Mouse (Mus musculus) monocyte, adult 5-6 weeks (primary cell): ENCODE data around the gene Sept9. TPM values are rescaled to one million over a fixed set of nuclear protein-coding genes. Genes with fewer than 3 reads are reported as not detected.

Experiments used
- ATAC-seq: fragments of 153-309, 156-312 bp; replicated peaks from 2 replicates; pipeline ENCODE4 v1.8.0; 2017; ENCODE audit warnings: mild to moderate bottlenecking; ENCODE audit not compliant: low TSS enrichment, insufficient number of reproducible peaks, severe bottlenecking, poor library complexity, low FRiP score
- total RNA-seq: library from RNA; stranded (forward); fragments of 200-1000, 200-491, 200-594 nt; gene quantifications from 3 replicates; pipeline ENCODE4 v1.2.3, GENCODE M21; 2017

The Sept9 gene
- total RNA-seq, 1 experiment from 2014 or later = 271 TPM

DNA sequence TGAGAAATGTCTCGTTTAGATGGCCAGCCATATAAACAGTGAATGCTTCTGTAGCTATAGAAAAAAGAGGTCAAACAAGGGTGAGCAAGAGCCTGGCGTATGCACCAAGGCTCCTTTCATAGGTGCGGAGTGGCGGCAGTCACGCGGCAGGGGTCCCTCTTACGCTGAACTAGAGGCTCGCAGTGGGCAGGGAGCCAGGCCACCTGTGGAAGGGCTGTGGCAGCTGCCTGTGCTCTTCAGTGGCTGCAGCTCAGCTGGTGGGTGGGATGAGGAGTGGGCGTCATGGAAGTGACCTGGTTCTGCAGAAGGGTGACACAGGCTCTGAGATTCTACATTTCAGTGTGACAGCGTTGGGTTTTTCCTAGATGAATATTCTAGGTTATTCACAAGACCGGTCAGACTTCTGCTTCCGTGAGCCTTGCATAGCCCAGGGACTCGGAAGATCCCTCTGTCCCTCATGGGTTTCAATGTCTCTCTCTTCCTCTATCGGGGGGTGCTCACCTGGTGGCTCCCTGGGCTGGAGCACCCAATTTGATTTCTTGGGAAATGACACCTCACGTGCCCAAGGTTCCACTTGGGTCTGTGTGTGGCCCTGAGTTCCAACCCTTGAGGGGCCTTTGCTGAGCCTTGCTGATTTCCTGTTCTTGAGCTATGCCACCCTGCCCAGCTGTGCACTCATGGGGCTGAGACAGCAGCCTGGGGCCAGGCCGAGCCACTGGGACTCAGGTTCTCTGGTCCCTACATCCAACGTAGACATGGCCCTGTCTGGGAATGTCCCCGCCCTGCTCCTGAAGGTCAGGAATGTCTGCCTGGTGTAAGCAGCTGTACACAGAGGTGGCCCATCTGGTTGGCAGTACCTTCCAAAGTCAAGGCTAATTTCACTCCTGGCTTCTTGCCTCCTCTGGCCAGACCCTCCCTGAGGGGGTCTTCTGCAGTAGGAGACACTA is 55.0 kb downstream of the Sept9 start:
- ATAC-seq = no peak

DNA sequence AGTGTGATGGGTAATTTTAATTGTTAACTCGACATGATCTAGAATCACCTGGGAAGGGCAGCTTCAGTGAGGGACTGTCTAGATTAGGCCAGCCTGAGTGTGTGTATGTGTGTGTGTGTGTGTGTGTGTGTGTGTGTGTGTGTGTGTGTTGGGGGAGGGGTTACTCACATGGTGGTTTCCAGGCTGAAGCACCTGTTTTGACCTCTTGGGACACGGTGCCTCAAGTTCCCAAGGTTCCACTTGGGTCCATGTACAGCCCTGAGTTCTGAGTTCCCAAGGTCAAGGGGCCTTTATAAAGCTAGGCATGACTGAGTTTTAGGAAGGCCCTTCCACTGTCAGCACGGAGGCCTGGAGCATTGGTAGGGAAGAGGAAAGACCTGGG is 55.6 kb downstream of the Sept9 start:
- ATAC-seq = no peak

GRCm38 (mm10) chr11:117256088-117256487 is 56.6 kb downstream of the Sept9 start:
- ATAC-seq = no peak

- ATAC-seq = no peak
Observed at GRCm38 (mm10) chr11:117256840-117257239, 57.4 kb downstream of the Sept9 start.

DNA sequence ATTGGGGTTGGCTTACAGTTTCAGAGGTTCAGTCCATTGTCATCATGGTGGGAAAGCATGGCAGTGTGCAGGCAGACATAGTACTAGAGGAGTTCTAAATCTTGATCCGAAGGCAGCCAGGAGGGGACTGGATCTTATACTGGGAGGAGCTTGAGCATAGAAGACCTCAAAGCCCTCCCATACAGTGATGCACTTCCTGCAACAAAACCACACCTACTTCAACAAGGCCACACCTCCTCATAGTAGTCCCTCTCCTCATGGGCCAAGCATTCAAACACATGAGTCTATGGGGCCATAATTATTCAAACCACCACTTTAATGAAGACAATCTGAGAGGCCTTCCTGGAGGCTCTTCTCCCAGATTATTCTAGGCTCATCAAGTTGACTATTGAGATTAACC is 57.8 kb downstream of the Sept9 start:
- no peak for ATAC-seq

DNA sequence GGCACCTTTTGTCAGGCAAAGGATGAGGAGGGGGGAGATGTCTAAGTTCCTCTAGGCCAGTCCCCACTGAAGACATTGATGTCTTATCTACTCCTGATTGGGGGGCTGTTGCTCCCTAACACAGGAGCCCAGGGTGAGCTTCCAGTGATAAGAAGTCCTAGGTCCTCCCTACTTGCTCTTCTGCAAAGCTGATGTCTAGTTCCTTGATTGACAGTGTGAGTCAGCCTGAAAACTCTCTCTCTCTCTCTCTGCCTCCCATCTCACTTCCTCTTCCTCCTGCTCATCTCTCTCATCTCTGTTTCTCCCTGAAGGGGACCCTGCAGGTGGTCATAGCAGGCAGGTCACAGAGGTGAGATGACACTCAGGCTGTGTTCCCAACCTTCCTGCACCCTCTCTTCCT is 58.4 kb downstream of the Sept9 start:
- 0 out of 2 replicates have a peak, but pooled peaks have one; percentile 24 for ATAC-seq

DNA sequence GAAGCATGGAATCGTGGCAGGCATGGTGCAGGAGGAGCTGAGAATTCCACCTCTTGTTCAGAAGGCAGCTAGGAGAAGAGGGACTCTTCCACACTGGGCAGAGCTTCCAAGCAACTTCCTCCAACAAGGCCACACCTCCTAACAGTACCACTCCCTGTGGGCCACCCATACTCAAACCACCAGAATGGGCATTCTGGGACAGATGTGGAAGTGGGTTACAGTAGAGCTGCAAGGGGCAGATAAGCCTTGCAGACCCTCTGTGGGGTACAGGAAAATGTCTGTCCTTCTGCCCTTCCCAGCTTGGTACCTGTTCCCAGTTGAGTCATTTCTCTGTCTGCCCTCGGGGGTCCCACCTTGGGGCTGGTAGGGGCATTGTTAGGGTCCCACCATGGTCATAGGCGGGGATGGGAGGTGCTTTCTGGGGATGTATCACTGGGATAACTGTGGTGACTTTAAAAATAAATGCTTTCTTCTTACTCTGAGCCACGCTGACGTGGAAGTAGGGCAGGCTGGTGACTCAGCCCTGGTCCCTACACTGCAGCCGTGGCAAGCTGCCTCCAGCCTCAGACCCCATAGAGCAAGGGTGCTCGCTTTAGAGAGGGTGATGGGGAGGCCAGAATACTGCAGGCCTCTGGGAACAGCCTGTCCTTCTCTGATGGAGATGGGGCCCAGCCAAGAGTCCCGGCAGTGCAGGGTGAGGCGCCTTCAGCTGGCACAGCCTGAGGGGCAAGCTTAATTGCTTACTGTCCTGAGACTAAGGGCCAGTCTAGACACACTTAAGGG is 59.9 kb downstream of the Sept9 start:
- no peak for ATAC-seq

DNA sequence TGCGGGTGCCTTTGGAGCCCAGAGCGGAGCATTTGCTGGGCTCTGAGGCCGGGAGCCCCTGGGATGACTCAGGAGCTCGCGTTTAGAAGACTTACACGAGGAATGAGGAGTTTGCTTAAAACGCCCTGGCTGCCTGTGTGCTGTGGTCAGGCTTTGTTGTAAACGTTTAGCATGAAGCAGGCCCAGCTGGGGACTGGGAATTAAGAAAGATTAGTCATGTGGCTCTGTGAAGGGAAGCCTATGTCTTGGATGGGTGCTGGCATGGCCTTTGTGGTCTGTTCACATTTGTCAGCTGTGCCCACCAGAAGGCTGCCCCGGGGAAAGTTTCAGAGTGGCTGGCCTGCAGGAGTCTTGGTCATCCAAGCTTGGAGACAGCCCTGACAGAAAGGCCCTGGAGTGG is 61.2 kb downstream of the Sept9 start:
- no peak for ATAC-seq

GRCm38 (mm10) chr11:117263096-117263808 is 63.8 kb downstream of the Sept9 start:
- ATAC-seq = no peak

GRCm38 (mm10) chr11:117264162-117265021 is 64.9 kb downstream of the Sept9 start:
- ATAC-seq = no peak

DNA sequence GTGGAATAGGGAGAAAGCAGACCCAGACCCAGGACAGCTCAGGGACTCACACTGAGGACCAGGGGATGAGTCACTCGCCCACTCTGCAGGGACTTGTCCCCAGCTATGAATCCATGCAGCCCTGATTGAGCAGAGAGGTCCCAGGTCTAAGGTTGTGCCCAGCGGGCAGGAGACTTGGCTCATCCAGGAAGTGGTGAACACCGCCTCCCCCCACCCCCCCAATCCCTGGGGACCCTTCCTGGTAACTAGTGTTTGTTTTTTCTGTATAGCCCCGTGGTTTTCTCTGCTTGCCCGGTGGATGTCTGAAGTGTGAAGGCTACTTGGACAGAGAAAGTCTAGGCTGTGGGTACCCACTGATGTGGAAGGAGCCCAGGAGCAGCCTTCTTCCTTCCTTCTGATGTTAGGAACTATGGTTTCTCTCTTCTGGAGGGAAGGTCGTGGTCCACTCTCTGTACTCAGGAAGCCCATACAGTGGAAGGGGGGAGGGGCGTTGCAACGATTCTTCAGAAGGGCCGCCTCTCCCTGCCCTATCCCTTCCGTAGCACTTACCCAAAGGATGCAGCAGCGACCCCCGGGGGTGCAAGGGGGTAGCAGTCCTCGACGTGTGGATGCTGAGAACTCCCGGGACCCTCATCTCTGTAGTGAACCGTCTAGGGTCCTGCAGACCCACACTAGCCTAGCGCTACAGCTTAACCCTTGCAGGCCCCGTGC is 66.0 kb downstream of the Sept9 start:
- no peak for ATAC-seq

DNA sequence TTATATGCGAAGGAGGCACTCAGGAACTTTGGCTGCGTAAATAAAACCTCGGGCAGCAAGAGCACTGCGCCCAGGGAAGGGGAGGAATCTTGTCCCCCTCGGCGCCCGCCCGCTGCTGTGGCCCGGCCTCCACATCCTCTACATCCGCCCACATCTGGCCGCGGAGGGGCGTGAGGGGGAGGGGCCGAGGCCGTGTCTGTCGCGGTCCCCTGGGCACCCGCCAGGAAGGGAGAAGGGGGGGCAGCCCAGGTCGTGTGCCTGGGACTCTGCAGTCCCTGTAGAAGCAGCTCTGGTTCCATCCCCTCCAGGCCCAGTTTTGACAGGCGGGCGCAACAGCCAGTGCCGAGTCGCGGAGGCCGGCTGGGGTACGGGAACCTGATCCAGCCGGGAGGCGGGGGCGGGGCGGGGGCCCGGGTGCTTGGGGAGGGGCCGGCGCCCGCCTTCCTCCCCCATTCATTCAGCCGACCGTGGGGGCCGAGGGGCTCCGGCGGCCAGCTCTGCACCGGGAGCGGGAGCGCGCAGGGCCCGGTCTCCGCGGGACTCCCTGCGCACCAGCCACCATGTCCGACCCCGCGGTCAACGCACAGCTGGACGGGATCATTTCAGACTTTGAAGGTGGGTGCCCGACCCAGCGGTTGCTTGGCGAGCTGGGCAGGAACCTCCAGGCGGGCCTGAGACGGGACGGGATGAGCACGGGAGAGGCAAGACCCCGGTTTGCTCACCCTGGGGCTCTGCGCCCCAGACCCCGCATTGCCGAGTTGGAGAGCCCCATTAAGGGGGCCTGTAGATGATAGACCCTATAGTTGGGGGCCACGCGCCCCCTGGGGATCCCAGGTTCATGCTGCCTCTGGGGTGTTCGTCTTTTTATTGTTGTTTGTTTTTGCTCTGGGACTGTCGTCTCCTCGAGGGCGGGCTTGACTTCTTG is 66.8 kb downstream of the Sept9 start:
- ATAC-seq = peak; percentile 34; the same call in 1 of the 2 replicates

DNA sequence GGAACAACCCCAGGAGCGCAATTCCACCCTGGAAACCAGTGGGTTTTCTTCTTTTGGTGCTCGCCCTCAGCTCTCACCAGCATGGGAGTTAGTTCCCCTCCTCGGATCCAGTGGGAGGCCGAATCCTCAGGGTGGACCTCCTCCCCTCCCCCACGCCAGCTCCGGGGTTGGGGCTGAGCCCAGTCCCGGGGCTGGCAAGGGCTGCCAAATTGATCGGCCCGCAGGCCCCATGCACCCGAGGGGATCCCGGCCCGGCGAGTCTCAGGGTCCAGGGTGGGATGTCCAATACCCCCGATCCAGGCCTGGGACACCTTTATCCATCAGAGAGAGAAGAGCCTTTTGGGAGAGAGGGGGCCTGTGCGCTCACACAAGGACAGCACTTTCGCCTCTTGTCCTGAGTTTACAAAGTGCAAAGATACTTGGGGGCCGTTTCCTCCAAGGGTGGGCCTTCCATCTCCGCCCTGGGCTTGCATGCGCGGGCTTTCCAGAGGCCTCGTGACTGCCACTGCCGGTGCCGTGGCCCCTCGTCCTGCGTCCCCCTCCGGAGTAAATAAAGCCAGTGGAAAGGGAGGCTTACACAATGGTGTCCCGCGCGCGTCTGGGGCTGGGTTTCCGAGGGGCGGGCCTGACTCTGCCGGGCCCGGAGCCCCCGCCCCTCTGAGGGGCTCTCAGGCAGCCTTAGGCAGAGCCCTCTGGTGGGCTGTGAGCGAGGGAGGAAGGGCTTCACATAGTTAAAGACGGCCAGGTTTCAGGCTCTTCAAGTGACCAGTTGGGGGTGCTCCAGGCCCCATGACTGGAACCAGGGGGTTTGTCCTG is 67.7 kb downstream of the Sept9 start:
- ATAC-seq = no peak

DNA sequence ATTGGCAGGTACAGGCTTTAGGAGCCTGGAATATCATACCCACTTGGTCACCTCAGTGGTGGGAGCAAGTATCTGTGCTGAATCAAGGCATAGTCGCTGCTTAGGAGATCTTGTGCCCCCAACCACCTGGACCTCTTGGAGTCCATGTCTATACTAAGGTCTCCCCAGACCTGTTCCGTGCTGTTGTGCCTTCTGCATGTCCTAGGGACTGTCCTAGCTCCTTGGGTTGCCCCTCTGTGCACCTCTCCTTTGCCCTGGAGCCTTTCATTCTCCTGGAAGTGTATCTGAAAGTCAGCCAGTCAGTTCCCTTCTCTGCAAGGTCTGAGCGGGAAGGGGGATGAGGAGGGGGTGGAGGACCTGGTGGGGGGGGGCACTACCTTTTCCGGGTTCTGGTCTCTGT is 68.4 kb downstream of the Sept9 start:
- no peak for ATAC-seq

DNA sequence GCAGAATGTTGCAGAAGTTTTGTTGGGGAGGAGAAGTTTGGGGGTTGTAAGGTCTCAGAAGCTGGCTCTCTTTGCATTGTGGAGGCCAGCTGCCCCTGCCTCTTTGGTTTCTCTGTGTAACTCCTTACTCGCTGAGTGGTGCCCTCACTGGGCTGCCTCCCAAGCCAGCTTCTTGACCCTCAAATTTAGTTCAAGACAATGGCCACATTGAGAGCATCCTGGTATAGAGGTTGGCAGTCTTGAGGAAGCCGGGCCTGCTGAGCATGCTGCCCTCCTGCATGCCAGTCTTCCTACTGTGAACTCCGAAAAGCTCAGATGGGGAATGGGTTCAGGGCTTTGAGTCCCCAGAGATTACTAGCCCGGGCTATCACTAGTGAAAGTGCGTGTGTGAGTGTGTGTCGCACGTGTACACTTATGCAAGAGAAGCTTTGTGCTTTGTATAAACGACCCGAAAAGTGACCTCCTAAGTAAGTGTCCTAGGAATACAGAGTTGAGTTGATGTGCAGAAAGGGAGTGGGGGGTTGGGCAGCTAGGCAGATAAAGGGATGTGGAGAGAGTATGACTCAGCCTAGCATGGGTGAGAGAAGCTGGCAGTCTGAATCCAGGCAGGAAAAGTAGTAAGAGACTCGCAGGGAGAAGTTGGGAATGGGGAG is 69.0 kb downstream of the Sept9 start:
- no peak for ATAC-seq
